Mouse (Mus musculus) forebrain, embryonic 14.5 days (tissue): Measurements from ENCODE around the gene Churc1. TPM values are rescaled to one million over a fixed set of nuclear protein-coding genes. Genes with fewer than 3 reads are reported as not detected.

Source experiments
- polyA plus RNA-seq: library from polyadenylated mRNA; unstranded; fragments of >200 nt; fragmentation: Nextera tagmentation; extraction: Ambion mirVana; gene quantifications from 2 replicates; pipeline ENCODE4 v1.2.1, GENCODE M21; 2014

The Churc1 gene
- polyA plus RNA-seq, 1 experiment from 2014 or later, result 114 TPM

Other genes with a start within 250 kb of the Churc1 start
- 0.47 and 0.64 TPM in 2 replicates for gene Plekhg3, start 234.6 kb upstream of the Churc1 start, polyA plus RNA-seq
- gene Sptb, start 55.0 kb upstream of the Churc1 start, polyA plus RNA-seq, result 0.90 and 2.0 TPM in 2 replicates
- gene Fntb, start 51 bp downstream of the Churc1 start, polyA plus RNA-seq, result 38.2 and 39.0 TPM in 2 replicates
- not detected in 2 replicates for gene Gpx2, start 30.0 kb downstream of the Churc1 start, polyA plus RNA-seq
- 11.8 and 18.2 TPM in 2 replicates for gene Rab15, start 57.4 kb downstream of the Churc1 start, polyA plus RNA-seq
- gene Max, start 196.7 kb downstream of the Churc1 start, polyA plus RNA-seq, result 105 and 109 TPM in 2 replicates